Mouse (Mus musculus): ENCODE measurements around the gene Myl9. TPM values are rescaled to one million over a fixed set of nuclear protein-coding genes. Genes with fewer than 3 reads are reported as not detected.

Gene Myl9
- 28.1 and 28.4 TPM in 2 replicates for polyA plus RNA-seq (2015; fragmentation: Nextera tagmentation; extraction: Ambion mirVana)

GRCm38 (mm10) chr2:156774738-156775454, at the start of gene Myl9:
Myl9 (plus strand) TSS chr2:156775420.
- H3K4me2 ChIP-seq, result peak within 1 kb of the TSS; percentile 72
- H3K36me3 ChIP-seq (ENCODE audit: poor library complexity, severe bottlenecking), result no peaks in the 10 kb centered on the region
- WGBS, result 2% methylated on average over 28 of the region's 28 CpGs
- peaks cover 6% of the 10 kb centered on the region; the same call in 1 of the 2 replicates for H3K27me3 ChIP-seq
- peaks cover 26% of the 10 kb centered on the region for H3K4me1 ChIP-seq
- peak within 1 kb of the TSS; percentile 36 for H3K4me3 ChIP-seq
- no peaks in the 10 kb centered on the region for H3K9me3 ChIP-seq (replicated peaks)
- peak; percentile 86 for ATAC-seq
- peak within 1 kb of the TSS; percentile 64 for H3K9ac ChIP-seq
- peak within 1 kb of the TSS; percentile 68 for H3K27ac ChIP-seq

- peak overlapping the region; percentile 74 for H3K27ac ChIP-seq
- peak; percentile 68 for ATAC-seq
Observed at GRCm38 (mm10) chr2:156726344-156726743, 48.9 kb upstream of the Myl9 start.

GRCm38 (mm10) chr2:156726878-156727277, 48.3 kb upstream of the Myl9 start:
- H3K9ac ChIP-seq, result peak overlapping the region; percentile 55; the same call in 1 of the 2 replicates
- ATAC-seq, result no peak
- H3K4me3 ChIP-seq, result peak overlapping the region; percentile 2
- H3K4me1 ChIP-seq, result peaks cover 71% of the 10 kb centered on the region
- peak overlapping the region; percentile 79 for H3K4me2 ChIP-seq
- H3K27me3 ChIP-seq, result no peaks in the 10 kb centered on the region
- peak overlapping the region; percentile 74 for H3K27ac ChIP-seq
- no peaks in the 10 kb centered on the region for H3K9me3 ChIP-seq (replicated peaks)
- WGBS, result 74% methylated on average over 3 of the region's 3 CpGs
- no peaks in the 10 kb centered on the region for H3K36me3 ChIP-seq (ENCODE audit: poor library complexity, severe bottlenecking)

More at GRCm38 (mm10) chr2:156726344-156726743, 48.9 kb upstream of the Myl9 start:
- 12% methylated on average over 7 of the region's 7 CpGs for WGBS
- Histone ChIP-seq H3K4me3 (peak overlapping the region; percentile 2), H3K27me3 (no peaks in the 10 kb centered on the region), H3K4me1 (peaks cover 66% of the 10 kb centered on the region), H3K4me2 (peak overlapping the region; percentile 79), H3K36me3 (ENCODE audit: poor library complexity, severe bottlenecking) (no peaks in the 10 kb centered on the region), H3K9me3 (replicated peaks) (no peaks in the 10 kb centered on the region), H3K9ac (peak overlapping the region; percentile 55)

GRCm38 (mm10) chr2:156729537-156730469, 45.4 kb upstream of the Myl9 start:
- H3K4me2 ChIP-seq, result no peak overlapping the region
- no peaks in the 10 kb centered on the region for H3K36me3 ChIP-seq (ENCODE audit: poor library complexity, severe bottlenecking)
- 53% methylated on average over 9 of the region's 10 CpGs for WGBS

GRCm38 (mm10) chr2:156730501-156730921, 44.7 kb upstream of the Myl9 start:
- no peaks in the 10 kb centered on the region for H3K27me3 ChIP-seq
- ATAC-seq, result no peak
- H3K9ac ChIP-seq, result no peak overlapping the region
- no peak overlapping the region for H3K4me2 ChIP-seq
- no peak overlapping the region for H3K4me3 ChIP-seq
- H3K4me1 ChIP-seq, result peaks cover 56% of the 10 kb centered on the region
- H3K36me3 ChIP-seq (ENCODE audit: poor library complexity, severe bottlenecking), result no peaks in the 10 kb centered on the region
- no peaks in the 10 kb centered on the region for H3K9me3 ChIP-seq (replicated peaks)
- no peak overlapping the region for H3K27ac ChIP-seq
- 84% methylated on average over 12 of the region's 12 CpGs for WGBS

More at GRCm38 (mm10) chr2:156729537-156730469, 45.4 kb upstream of the Myl9 start:
- Histone ChIP-seq H3K9me3 (replicated peaks) (no peaks in the 10 kb centered on the region), H3K4me1 (peaks cover 57% of the 10 kb centered on the region), H3K9ac (0 out of 2 replicates have a peak overlapping the region, but pooled peaks have one; percentile 47), H3K4me3 (no peak overlapping the region), H3K27me3 (no peaks in the 10 kb centered on the region), H3K27ac (no peak overlapping the region; the same call in 1 of the 2 replicates)
- no peak for ATAC-seq

GRCm38 (mm10) chr2:156731592-156731991, 43.6 kb upstream of the Myl9 start:
- no peak overlapping the region for H3K27ac ChIP-seq
- H3K9ac ChIP-seq, result no peak overlapping the region
- H3K4me2 ChIP-seq, result no peak overlapping the region
- H3K36me3 ChIP-seq (ENCODE audit: poor library complexity, severe bottlenecking), result peaks cover 5% of the 10 kb centered on the region; the same call in 1 of the 2 replicates
- H3K9me3 ChIP-seq (replicated peaks), result no peaks in the 10 kb centered on the region
- peaks cover 54% of the 10 kb centered on the region for H3K4me1 ChIP-seq
- H3K27me3 ChIP-seq, result no peaks in the 10 kb centered on the region
- ATAC-seq, result no peak
- H3K4me3 ChIP-seq, result no peak overlapping the region

- peaks cover 10% of the 10 kb centered on the region; the same call in 1 of the 2 replicates for H3K36me3 ChIP-seq (ENCODE audit: poor library complexity, severe bottlenecking)
- WGBS, result 70% methylated on average over 6 of the region's 6 CpGs
- ATAC-seq, result no peak
- no peaks in the 10 kb centered on the region for H3K9me3 ChIP-seq (replicated peaks)
- H3K9ac ChIP-seq, result no peak overlapping the region
- peaks cover 54% of the 10 kb centered on the region for H3K4me1 ChIP-seq
- H3K27me3 ChIP-seq, result no peaks in the 10 kb centered on the region
- no peak overlapping the region for H3K4me3 ChIP-seq
- H3K4me2 ChIP-seq, result no peak overlapping the region
- no peak overlapping the region for H3K27ac ChIP-seq
Observed at GRCm38 (mm10) chr2:156732109-156732508, 43.1 kb upstream of the Myl9 start.

GRCm38 (mm10) chr2:156735761-156736335, 39.4 kb upstream of the Myl9 start:
- ATAC-seq, result no peak
- 84% methylated on average over 3 of the region's 3 CpGs for WGBS
- Histone ChIP-seq H3K9me3 (replicated peaks) (no peaks in the 10 kb centered on the region), H3K4me1 (peaks cover 52% of the 10 kb centered on the region), H3K9ac (no peak overlapping the region), H3K4me3 (no peak overlapping the region), H3K27ac (no peak overlapping the region), H3K27me3 (no peaks in the 10 kb centered on the region), H3K36me3 (ENCODE audit: poor library complexity, severe bottlenecking) (peaks cover 17% of the 10 kb centered on the region; the same call in 1 of the 2 replicates), H3K4me2 (no peak overlapping the region)

GRCm38 (mm10) chr2:156736846-156737245, 38.4 kb upstream of the Myl9 start:
- no peak overlapping the region for H3K9ac ChIP-seq
- 57% methylated on average over 7 of the region's 7 CpGs for WGBS
- no peak overlapping the region for H3K4me3 ChIP-seq
- H3K4me1 ChIP-seq, result peaks cover 54% of the 10 kb centered on the region
- no peak overlapping the region for H3K4me2 ChIP-seq
- ATAC-seq, result no peak
- H3K9me3 ChIP-seq (replicated peaks), result no peaks in the 10 kb centered on the region
- H3K36me3 ChIP-seq (ENCODE audit: poor library complexity, severe bottlenecking), result peaks cover 17% of the 10 kb centered on the region; the same call in 1 of the 2 replicates
- no peak overlapping the region for H3K27ac ChIP-seq
- H3K27me3 ChIP-seq, result no peaks in the 10 kb centered on the region

- Histone ChIP-seq H3K4me1 (peaks cover 53% of the 10 kb centered on the region), H3K27me3 (no peaks in the 10 kb centered on the region), H3K36me3 (ENCODE audit: poor library complexity, severe bottlenecking) (peaks cover 17% of the 10 kb centered on the region; the same call in 1 of the 2 replicates), H3K4me3 (no peak overlapping the region), H3K9ac (no peak overlapping the region), H3K4me2 (no peak overlapping the region), H3K9me3 (replicated peaks) (no peaks in the 10 kb centered on the region), H3K27ac (no peak overlapping the region)
- no peak for ATAC-seq
- WGBS, result 75% methylated on average over 7 of the region's 7 CpGs
Observed at GRCm38 (mm10) chr2:156737976-156738375, 37.2 kb upstream of the Myl9 start.

GRCm38 (mm10) chr2:156741265-156741664, 34.0 kb upstream of the Myl9 start:
- H3K4me1 ChIP-seq, result peaks cover 45% of the 10 kb centered on the region
- 88% methylated on average over 9 of the region's 9 CpGs for WGBS
- H3K9me3 ChIP-seq (replicated peaks), result no peaks in the 10 kb centered on the region
- no peak overlapping the region for H3K4me2 ChIP-seq
- H3K9ac ChIP-seq, result 0 out of 2 replicates have a peak overlapping the region, but pooled peaks have one; percentile 12
- no peaks in the 10 kb centered on the region for H3K27me3 ChIP-seq
- H3K36me3 ChIP-seq (ENCODE audit: poor library complexity, severe bottlenecking), result peaks cover 32% of the 10 kb centered on the region
- H3K4me3 ChIP-seq, result no peak overlapping the region
- no peak for ATAC-seq
- no peak overlapping the region for H3K27ac ChIP-seq

All from forebrain, embryonic 13.5 days (tissue).